Mouse (Mus musculus): ENCODE data around the gene Adpgk. TPM values are rescaled to one million over a fixed set of nuclear protein-coding genes. Genes with fewer than 3 reads are reported as not detected.

The Adpgk gene
- polyA plus RNA-seq, 1 experiment: 13.8 TPM

DNA sequence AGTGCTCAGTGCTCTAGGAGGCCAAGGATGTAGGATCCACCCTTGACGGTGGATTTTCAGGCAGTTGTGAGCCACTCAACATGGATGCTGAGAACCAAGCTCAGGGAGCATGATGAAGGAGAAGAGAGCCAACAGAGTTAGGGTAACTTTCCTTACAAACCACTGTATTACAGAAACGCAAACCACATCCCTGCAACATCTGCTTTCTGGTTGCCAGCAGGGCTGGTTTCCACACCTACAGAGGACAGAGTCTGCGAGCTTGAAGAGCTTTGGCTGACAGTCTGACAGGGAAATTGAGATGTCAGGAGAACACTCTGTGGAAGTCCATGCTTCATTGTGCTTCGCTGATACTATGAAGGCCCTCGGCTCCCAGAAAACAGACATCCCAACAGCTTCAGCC, 3.3 kb upstream of the Adpgk start:
- 69% methylated on average over 5 of the region's 5 CpGs for WGBS
- no peak for DNase-seq
- TF ChIP-seq POLR2A (IDR thresholded peaks at IDR 0.05; ENCODE audit: borderline replicate concordance, extremely low read depth, low read depth, low read length): no peak
- TF ChIP-seq CTCF (IDR thresholded peaks at IDR 0.05; ENCODE audit: insufficient read depth, low read length): no peak
- no peaks in the 10 kb centered on the region; the same call in 1 of the 2 replicates for H3K4me1 ChIP-seq (ENCODE audit: control insufficient read depth, insufficient read depth, low read length)
- H3K4me3 ChIP-seq (replicated peaks; ENCODE audit: extremely low read depth, low read depth, low read length): no peak overlapping the region

DNA sequence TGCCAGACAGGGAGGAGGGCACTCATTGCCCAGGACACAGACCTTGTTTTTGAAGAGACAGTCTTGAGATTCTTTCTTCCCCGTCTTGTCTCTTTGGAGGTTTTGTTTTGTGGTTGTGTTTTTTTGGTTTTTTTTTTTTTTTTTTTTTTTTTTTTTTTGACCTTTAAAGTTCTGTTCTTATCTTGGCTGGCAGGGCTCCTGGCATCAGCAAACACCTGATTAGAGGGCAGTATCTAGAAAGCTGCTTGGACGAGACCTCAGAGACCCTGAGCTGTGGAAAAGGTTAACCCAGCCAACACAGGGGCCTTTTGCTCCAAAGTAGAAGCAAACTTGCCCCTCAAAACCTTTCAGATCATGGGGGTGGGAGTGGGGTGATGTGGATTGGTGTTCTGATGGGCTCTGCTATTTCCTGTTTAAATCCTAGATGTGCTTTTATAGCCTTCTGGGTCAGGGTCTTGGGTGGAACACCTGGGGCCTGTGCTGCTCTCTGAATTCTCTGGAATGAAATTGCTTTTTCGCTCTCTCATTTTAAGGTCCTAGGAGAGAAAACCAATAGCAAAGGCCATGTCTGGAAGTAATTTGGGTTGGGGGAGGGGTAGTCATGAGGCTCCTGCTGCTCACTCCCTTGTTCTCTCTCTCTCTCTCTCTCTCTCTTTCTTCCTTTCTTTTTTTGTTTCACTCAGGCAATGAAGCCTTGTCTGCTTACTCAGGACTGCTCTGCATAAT, 2.5 kb upstream of the Adpgk start:
- no peak overlapping the region for H3K4me3 ChIP-seq (replicated peaks; ENCODE audit: extremely low read depth, low read depth, low read length)
- WGBS: 69% methylated on average over 3 of the region's 3 CpGs
- no peak for DNase-seq
- TF ChIP-seq POLR2A (IDR thresholded peaks at IDR 0.05; ENCODE audit: borderline replicate concordance, extremely low read depth, low read depth, low read length) (no peak), CTCF (IDR thresholded peaks at IDR 0.05; ENCODE audit: insufficient read depth, low read length) (no peak)
- H3K4me1 ChIP-seq (ENCODE audit: control insufficient read depth, insufficient read depth, low read length): no peaks in the 10 kb centered on the region; the same call in 1 of the 2 replicates

GRCm38 (mm10) chr9:59289529-59290115, 1.7 kb upstream of the Adpgk start:
- no peak for DNase-seq
- TF ChIP-seq CTCF (IDR thresholded peaks at IDR 0.05; ENCODE audit: insufficient read depth, low read length) (no peak), POLR2A (IDR thresholded peaks at IDR 0.05; ENCODE audit: borderline replicate concordance, extremely low read depth, low read depth, low read length) (no peak)
- WGBS: 76% methylated on average over 6 of the region's 6 CpGs

DNA sequence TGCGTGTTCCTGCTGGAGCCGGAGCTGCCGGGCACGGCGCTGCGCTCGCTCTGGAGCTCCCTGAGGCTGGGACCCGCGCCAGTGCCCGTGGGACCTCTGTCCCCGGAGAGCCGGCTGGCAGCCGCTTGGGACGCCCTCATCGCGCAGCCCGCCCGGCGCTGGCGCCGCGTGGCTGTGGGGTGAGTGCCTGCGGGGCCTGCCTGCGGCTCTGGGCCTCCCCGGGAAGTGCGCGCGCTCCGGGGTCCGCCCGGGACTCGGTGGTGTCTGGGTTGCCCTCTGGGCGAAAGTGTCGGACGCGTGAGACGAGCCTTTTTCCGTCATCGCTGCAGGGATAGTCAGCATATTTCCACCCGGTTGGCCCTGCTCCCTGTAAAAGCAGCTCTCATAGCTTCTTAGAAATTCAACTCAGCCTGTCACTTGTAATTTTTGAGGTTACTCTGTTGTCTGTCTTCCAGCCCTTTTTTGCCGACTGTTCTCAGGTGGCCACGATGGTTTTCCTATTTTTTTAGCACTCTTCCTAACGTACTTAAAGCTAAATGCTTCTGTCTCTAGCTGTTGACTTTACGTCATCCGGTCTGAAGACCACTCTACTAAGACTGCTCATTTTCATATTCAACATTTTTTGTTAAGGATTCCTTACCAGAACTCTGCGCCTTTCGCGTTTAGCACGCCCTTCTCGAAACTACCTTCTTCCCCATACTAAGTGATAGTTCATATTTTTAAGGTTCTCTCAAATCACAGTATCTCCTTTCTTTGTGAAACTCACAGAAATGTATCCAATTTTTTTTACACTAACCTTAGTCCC, 532 bp downstream of the Adpgk start:
- no peak for DNase-seq
- WGBS: under 1% methylated on average over 50 of the region's 50 CpGs
- H3K4me1 ChIP-seq (ENCODE audit: control insufficient read depth, insufficient read depth, low read length): no peaks in the 10 kb centered on the region; the same call in 1 of the 2 replicates
- peak overlapping the region; percentile 71 for H3K4me3 ChIP-seq (replicated peaks; ENCODE audit: extremely low read depth, low read depth, low read length)
- no peak for TF ChIP-seq POLR2A (IDR thresholded peaks at IDR 0.05; ENCODE audit: borderline replicate concordance, extremely low read depth, low read depth, low read length)
- no peak for TF ChIP-seq CTCF (IDR thresholded peaks at IDR 0.05; ENCODE audit: insufficient read depth, low read length)

More at GRCm38 (mm10) chr9:59289529-59290115, 1.7 kb upstream of the Adpgk start:
- Histone ChIP-seq H3K4me1 (ENCODE audit: control insufficient read depth, insufficient read depth, low read length) (no peaks in the 10 kb centered on the region; the same call in 1 of the 2 replicates), H3K4me3 (replicated peaks; ENCODE audit: extremely low read depth, low read depth, low read length) (no peak overlapping the region)

- no peaks in the 10 kb centered on the region; the same call in 1 of the 2 replicates for H3K4me1 ChIP-seq (ENCODE audit: control insufficient read depth, insufficient read depth, low read length)
- H3K4me3 ChIP-seq (replicated peaks; ENCODE audit: extremely low read depth, low read depth, low read length): no peak overlapping the region
- TF ChIP-seq CTCF (IDR thresholded peaks at IDR 0.05; ENCODE audit: insufficient read depth, low read length) (no peak), POLR2A (IDR thresholded peaks at IDR 0.05; ENCODE audit: borderline replicate concordance, extremely low read depth, low read depth, low read length) (no peak)
- no peak for DNase-seq
- WGBS: 31% methylated on average over 3 of the region's 3 CpGs
Observed at GRCm38 (mm10) chr9:59292493-59292875, 1.1 kb downstream of the Adpgk start.

DNA sequence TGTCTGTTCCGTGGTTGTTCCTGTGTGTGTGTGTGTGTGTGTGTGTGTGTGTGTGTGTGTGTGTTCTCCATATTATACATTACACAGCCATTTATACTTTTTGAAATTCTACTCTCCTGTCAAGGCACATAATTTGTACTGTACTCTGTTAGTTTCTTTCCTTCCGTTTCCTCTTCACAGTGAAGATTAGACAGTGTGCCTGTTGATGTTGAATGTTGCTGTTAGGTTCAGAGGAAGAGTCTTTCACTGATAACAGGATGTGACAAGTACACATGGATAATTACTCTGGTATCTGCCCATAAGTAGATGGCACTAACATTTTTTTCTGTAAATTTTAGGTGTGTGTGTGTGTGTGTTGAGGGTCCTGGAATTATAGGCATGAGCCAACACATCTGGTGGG, 5.1 kb downstream of the Adpgk start:
- H3K4me3 ChIP-seq (replicated peaks; ENCODE audit: extremely low read depth, low read depth, low read length): no peak overlapping the region
- TF ChIP-seq CTCF (IDR thresholded peaks at IDR 0.05; ENCODE audit: insufficient read depth, low read length) (no peak), POLR2A (IDR thresholded peaks at IDR 0.05; ENCODE audit: borderline replicate concordance, extremely low read depth, low read depth, low read length) (no peak)
- no peaks in the 10 kb centered on the region; the same call in 1 of the 2 replicates for H3K4me1 ChIP-seq (ENCODE audit: control insufficient read depth, insufficient read depth, low read length)
- no peak for DNase-seq
- 50% methylated on average over 2 of the region's 2 CpGs for WGBS

GRCm38 (mm10) chr9:59307890-59308289, 16.5 kb downstream of the Adpgk start:
- no peak overlapping the region for H3K4me3 ChIP-seq (replicated peaks; ENCODE audit: extremely low read depth, low read depth, low read length)
- 65% methylated on average over 2 of the region's 2 CpGs for WGBS
- TF ChIP-seq POLR2A (IDR thresholded peaks at IDR 0.05; ENCODE audit: borderline replicate concordance, extremely low read depth, low read depth, low read length): no peak
- no peak for TF ChIP-seq CTCF (IDR thresholded peaks at IDR 0.05; ENCODE audit: insufficient read depth, low read length)
- no peak for DNase-seq
- H3K4me1 ChIP-seq (ENCODE audit: control insufficient read depth, insufficient read depth, low read length): no peaks in the 10 kb centered on the region

- DNase-seq: no peak
Observed at GRCm38 (mm10) chr9:59310582-59311283, 19.4 kb downstream of the Adpgk start.

DNA sequence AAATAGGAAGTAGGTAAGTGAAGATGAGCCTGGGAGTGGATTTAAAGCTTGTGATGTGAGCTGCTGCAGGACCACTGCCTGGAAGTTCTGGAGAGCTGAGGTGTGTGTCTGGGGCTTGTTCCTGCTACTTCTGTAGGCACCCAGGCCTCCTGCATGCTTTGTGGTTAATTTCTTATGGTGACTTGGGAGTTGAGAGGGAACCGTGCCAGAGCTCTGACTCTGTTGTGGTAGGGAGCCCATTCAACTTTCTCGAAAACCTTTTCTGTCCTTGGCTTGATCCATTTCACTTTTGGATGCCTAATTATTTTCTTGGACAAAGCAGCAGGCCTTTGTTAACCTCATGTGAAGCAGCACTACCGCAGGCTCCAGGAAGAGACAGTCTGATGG, 19.9 kb downstream of the Adpgk start:
- Histone ChIP-seq H3K4me3 (replicated peaks; ENCODE audit: extremely low read depth, low read depth, low read length) (no peak overlapping the region), H3K4me1 (ENCODE audit: control insufficient read depth, insufficient read depth, low read length) (no peaks in the 10 kb centered on the region)
- no peak for DNase-seq
- 72% methylated on average over 3 of the region's 3 CpGs for WGBS
- TF ChIP-seq CTCF (IDR thresholded peaks at IDR 0.05; ENCODE audit: insufficient read depth, low read length): no peak
- no peak for TF ChIP-seq POLR2A (IDR thresholded peaks at IDR 0.05; ENCODE audit: borderline replicate concordance, extremely low read depth, low read depth, low read length)

More at GRCm38 (mm10) chr9:59310582-59311283, 19.4 kb downstream of the Adpgk start:
- TF ChIP-seq CTCF (IDR thresholded peaks at IDR 0.05; ENCODE audit: insufficient read depth, low read length) (no peak), POLR2A (IDR thresholded peaks at IDR 0.05; ENCODE audit: borderline replicate concordance, extremely low read depth, low read depth, low read length) (no peak)
- H3K4me3 ChIP-seq (replicated peaks; ENCODE audit: extremely low read depth, low read depth, low read length): no peak overlapping the region
- 73% methylated on average over 8 of the region's 8 CpGs for WGBS
- no peaks in the 10 kb centered on the region for H3K4me1 ChIP-seq (ENCODE audit: control insufficient read depth, insufficient read depth, low read length)
